Mouse (Mus musculus) adipocyte (in vitro differentiated cells): Measurements from ENCODE around the gene Pex6.

ENCODE experiments used
- DNase-seq: peaks from one replicate; pipeline ENCODE4 v3.0.0-alpha.2; 2016; ENCODE audit warnings: low spot score

The Pex6 gene

GRCm38 (mm10) chr17:46710959-46711597 is at the start of gene Pex6:
Pex6 (plus strand) TSS chr17:46711463.
- peak; percentile 94 for DNase-seq

- no peak for DNase-seq
Measured at GRCm38 (mm10) chr17:46661981-46662380, 49.3 kb upstream of the Pex6 start.

- DNase-seq: peak; percentile 66
Measured at GRCm38 (mm10) chr17:46662730-46663129, 48.5 kb upstream of the Pex6 start.

- no peak for DNase-seq
Measured at GRCm38 (mm10) chr17:46667712-46668111, 43.6 kb upstream of the Pex6 start.

- no peak for DNase-seq
Measured at GRCm38 (mm10) chr17:46669911-46670310, 41.4 kb upstream of the Pex6 start.

- peak; percentile 97 for DNase-seq
Measured at GRCm38 (mm10) chr17:46673850-46674529, 37.3 kb upstream of the Pex6 start, which contains the start of gene Rrp36. Rrp36 (minus strand) TSS chr17:46674352.

- no peak for DNase-seq
Measured at GRCm38 (mm10) chr17:46674530-46675283, 36.6 kb upstream of the Pex6 start.

GRCm38 (mm10) chr17:46678416-46678815 is 32.8 kb upstream of the Pex6 start, which contains the start of gene Mea1:
Mea1 (plus strand) TSS chr17:46678793.
- no peak for DNase-seq

- DNase-seq: no peak
Measured at GRCm38 (mm10) chr17:46678911-46679310, 32.4 kb upstream of the Pex6 start.

GRCm38 (mm10) chr17:46679843-46680759 is 31.2 kb upstream of the Pex6 start:
- peak; percentile 57 for DNase-seq

- peak; percentile 99 for DNase-seq
Measured at GRCm38 (mm10) chr17:46680760-46681373, 30.4 kb upstream of the Pex6 start, which contains the start of gene Klhdc3. Klhdc3 (minus strand) TSS chr17:46680914.

GRCm38 (mm10) chr17:46681466-46682118 is 29.7 kb upstream of the Pex6 start:
- no peak for DNase-seq

- DNase-seq: no peak
Measured at GRCm38 (mm10) chr17:46682654-46683389, 28.4 kb upstream of the Pex6 start.

- no peak for DNase-seq
Measured at GRCm38 (mm10) chr17:46685913-46686312, 25.4 kb upstream of the Pex6 start.

- no peak for DNase-seq
Measured at GRCm38 (mm10) chr17:46690665-46691064, 20.6 kb upstream of the Pex6 start.

GRCm38 (mm10) chr17:46691390-46691789 is 19.9 kb upstream of the Pex6 start:
- no peak for DNase-seq

- DNase-seq: no peak
Measured at GRCm38 (mm10) chr17:46694517-46695063, 16.7 kb upstream of the Pex6 start.

- no peak for DNase-seq
Measured at GRCm38 (mm10) chr17:46698515-46698914, 12.7 kb upstream of the Pex6 start.

GRCm38 (mm10) chr17:46699245-46699644 is 12.0 kb upstream of the Pex6 start:
- DNase-seq: no peak

- DNase-seq: no peak
Measured at GRCm38 (mm10) chr17:46699912-46700311, 11.4 kb upstream of the Pex6 start.
